Mouse (Mus musculus) kidney, postnatal 14 days (tissue): ENCODE results near the gene Dydc1.

Experiments used
- DNase-seq: peaks from one replicate; pipeline ENCODE4 v3.0.0; 2022; ENCODE audit warnings: mixed read lengths

Dydc1 gene

DNA sequence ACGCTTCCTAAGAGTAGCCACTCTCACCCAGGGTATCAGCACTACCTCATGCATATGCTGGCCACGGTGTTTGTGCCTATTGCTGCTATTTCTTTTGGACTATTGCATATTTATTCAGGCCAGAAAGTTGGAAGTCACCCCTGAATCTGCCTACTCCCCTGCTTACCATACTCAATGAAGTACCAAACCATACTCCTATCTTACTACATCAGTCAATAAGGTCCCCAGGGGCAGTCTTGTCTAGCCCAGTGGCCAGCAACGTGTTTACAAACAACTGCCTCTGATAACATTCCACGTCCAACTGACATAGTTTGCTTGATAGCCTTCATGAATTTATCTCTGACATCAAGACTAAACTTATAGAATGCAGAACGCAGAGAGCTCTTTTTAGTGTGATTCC, 28.5 kb downstream of the Dydc1 start:
- DNase-seq = no peak

DNA sequence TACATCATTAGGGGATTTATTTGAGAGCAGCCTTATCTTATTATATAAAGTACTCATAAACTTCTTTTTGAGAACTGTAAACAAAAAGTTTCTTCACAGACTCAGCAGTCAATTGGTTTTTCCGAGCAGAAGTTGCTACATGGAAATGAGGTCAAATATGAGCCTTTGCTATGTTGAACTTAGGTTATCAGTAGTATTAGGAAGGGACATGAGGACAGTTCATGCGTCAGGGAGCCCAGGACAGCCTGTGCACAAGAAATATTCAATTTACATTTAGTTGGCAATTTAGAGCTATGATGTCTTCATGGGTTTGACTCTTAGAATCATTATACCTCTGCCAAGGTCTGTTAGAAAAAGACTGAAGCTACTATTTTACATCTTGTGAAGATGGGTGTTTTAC, 29.6 kb downstream of the Dydc1 start:
- no peak for DNase-seq

DNA sequence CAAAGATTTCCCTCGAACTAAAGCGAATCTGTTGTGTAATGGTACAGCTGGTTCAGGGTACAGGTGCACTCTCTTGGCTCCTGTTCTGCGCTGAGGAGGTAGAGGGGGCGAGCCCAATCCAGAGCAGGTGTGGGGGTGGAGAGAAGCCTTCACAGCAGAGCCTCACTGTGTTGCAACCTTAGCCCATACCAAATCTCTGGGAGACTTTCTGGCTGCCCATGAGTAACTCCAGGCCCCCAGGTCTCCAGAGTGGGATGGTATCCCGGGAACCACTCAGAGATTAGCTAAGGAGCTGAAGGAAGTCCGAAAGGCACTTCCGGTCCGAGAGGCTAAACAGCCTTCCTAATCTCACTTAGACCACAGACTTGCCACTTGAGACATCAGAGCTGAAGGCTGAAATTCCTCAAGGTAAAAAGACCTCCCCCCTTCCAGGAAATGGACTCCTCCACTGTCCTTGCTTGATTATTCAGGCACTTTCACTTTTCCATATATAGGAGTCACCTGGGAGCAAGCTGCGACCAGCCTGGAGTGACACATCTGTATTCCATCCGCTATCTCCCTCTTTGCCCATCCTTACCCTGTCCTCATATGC, 32.2 kb downstream of the Dydc1 start, which contains the start of gene Mat1a:
Gene Mat1a (plus strand): TSS at position 183 of the 592 bp plus-strand sequence.
- DNase-seq = no peak

DNA sequence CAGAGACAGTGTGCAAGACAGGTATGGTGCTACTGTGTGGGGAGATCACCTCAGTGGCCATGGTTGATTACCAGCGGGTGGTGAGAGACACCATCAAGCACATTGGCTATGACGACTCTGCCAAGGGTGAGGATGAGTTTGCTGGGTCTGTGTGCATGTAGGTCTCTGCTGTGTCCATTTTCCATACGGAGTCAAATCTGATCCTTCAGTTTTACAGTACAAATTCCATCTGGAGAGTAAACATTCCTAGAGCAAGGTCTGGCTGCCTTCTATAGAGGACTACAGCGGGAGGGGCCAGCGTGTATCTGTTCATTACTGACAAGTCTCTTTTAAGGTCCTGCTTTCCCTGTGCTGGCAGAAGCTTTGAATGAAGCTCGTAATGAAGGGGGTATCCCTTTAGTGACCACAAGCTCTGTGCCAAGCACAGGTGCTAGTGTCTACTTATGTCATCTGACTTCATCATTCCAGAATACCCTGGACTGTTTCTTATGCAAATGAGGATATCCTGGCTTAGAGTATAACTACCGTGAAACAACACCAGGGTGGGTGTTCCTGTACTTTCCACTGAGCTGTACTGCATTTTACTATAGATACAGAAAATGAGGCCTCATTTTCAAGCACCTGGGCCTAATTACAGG, 38.4 kb downstream of the Dydc1 start:
- no peak for DNase-seq

DNA sequence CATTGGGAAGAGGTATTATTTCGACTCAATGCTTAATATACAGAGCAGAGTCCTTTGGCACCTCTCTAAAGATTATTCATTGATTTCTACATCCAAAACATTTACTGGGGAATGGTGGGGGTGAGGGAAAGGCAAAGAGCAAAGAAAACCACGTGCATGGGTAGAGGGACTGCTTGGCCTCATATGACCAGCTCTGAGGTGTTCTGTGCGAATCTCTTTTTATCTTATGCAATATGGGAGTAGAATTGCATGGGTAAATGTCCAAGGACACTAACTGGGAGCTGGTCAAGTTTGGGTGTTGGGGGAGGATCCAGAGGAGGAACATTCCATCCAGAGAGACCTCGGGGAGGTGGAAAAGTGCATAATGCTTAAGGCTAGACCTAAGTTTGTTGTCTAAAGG, 40.2 kb downstream of the Dydc1 start:
- DNase-seq = no peak

DNA sequence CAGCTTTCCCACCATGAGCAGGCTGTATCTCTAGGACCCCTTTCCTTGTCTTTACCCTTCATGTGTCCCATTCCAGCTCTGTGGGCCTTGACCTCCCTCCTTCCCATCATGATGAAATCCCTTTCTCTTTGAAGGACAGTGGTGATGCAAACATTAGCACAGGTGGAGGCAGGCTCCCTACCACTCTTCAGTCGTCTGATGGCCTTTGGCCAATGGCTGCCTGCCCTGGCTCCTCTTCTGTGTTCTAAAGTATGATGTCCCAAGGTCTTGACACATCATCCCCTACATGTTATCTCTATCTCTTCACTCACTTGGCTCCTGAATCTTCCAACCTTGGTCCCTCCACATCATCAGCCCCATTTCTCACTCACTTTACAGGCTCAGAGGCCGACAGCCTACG, 43.6 kb downstream of the Dydc1 start:
- DNase-seq = no peak

DNA sequence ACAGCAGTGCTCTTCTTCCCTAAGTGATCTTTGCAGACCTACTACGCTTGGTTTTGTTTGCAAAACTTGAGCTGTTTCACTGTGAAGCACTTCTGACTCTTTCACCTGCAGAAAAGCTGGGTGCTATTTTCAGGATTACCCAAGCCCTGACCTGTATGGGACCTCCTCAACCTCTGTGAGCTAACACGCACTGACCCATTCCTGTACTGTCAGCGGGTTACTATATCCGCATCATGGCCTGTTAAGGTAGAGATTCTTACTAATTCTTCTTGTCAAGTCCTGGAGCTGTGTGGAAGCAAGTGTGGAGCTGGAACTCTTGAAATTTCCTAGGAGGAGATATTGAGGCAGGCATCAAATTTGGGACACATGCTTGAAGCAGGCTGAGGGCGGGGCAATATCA, 52.0 kb downstream of the Dydc1 start:
- no peak for DNase-seq

DNA sequence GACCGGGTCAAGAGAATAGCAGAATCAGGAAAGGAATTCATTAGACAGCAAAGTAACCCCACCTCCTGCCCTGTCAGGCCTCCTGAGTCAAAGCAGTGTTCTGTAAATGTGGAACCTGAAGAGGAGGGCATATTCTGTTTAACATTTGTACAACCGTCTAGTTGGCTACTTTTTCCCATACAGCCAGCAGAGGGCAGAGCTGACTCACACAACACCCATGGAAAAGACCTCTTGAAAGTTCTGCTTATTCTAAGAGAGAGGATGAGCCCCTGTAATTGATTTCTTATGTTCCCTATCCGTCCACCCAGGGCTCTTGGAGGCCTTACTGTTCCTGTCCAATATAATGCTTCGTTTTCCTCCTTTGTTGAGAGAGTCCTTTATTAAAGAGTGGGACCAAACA, 55.3 kb downstream of the Dydc1 start:
- peak; percentile 27 for DNase-seq

DNA sequence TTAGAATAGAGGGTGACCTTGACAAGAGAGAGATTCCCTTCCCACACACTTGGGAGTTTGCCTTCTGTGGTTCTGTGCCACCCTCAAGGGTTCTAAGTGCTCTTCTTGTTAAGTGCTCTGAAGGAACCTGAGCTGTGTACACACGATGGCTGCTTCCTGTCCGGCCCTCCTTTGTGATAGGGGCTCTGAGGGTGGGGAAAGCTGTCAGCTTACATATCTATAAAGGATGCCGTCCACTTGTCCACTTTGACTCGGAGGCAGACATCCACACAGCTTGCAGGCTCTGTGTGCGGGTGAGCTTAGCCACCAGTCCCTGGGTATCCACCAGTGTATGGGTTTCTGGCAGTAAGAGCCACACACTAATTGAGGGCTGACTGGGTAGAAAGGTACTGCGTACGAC, 58.8 kb downstream of the Dydc1 start, which contains the start of gene Sftpa1:
Gene Sftpa1 (plus strand): TSS at position 243 of the 400 bp plus-strand sequence.
- DNase-seq = no peak

DNA sequence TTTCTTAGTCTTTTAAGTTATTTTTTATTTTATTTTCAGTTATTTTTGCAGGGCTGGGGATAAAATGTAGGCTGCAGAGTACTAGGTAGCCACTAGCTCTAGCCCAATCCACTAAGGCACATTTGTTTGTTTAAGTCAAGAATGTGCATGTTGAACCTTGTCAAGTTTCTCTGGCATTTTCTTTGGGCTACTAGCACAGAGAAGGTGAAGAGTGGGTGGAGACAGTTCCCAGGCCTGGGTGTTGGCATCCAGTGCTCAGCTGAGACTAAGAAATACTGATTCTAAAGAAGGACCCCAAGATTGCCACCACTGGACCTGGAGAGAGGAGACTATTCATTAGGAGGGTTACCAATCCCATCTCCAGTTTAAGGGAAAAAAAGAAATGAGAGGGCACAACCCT, 64.3 kb downstream of the Dydc1 start:
- DNase-seq = no peak

DNA sequence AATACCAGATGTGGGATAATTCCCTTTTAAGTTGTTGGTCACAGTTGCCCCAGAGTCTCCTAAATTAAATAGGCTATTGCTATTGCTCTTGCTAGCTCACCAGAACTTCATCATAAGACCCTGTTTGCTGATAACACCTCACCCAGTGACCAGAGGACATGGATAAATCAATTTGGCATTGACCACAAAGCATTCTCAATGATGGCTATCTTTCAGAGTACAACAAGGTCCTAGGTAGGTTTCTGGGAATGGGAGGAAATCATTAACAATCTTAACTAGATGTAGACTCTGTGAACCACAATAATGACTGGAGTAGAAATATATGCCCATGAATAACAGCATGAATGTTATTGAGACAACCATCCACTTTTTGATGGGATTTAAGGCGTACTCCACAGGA, 68.0 kb downstream of the Dydc1 start:
- no peak for DNase-seq
